Mouse (Mus musculus): ENCODE measurements at regions not wholly inside any gene's neighbourhood (a gene's known extent, or its start where the extent isn't known, plus 50 kb on each side); places are given as distances from the start of the nearest gene placed in this dataset.

DNA sequence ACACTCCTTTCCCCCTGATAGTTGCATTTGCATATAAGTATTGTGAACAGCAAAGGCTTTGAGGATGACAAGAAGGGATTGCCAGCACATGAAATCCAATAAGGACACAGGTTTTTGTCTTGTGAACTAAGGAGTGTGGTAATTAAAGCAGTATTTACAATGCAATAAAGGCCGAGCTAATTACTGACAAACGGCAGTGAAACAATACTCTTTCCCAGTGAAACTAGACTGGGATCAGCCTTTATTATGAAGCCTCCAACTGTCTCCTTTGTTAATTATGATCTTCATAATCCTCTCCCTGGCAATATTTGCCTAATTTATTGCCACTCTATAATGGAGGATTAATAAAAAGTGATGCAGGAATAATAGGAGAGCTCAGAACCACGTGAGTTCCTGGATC, 704.2 kb upstream of the Api5 start:
- Histone ChIP-seq H3K9me3 (no peaks in the 10 kb centered on the region), H3K9ac (no peak overlapping the region), H3K27me3 (no peaks in the 10 kb centered on the region), H3K36me3 (no peaks in the 10 kb centered on the region), H3K4me3 (no peak overlapping the region), H3K4me1 (replicated peaks) (no peaks in the 10 kb centered on the region), H3K27ac (no peak overlapping the region), H3K4me2 (no peak overlapping the region)
- WGBS = 55% methylated on average over 3 of the region's 3 CpGs
- peak; percentile 69 for ATAC-seq (ENCODE audit: low FRiP score)

DNA sequence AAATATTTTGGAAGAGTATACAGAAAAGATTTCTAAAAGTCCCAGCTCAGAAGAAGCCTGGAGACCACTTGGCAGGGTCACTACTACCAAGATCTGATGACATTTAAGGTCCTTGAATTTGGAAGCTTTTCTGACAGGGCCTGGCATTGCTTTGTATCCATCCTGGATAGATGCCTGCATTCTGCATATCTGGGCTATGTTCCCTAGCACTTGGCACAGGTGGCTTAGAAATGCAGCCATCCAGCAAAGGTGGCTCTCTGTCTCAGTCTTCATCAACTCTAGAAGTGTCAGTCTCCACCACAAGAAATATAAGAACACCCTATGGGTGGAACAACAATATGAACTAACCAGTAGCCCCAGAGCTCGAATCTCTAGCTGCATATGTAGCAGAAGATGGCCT, 702.2 kb upstream of the Api5 start:
- no peaks in the 10 kb centered on the region for H3K27me3 ChIP-seq
- H3K9ac ChIP-seq = no peak overlapping the region
- H3K36me3 ChIP-seq = no peaks in the 10 kb centered on the region
- H3K4me1 ChIP-seq (replicated peaks) = no peaks in the 10 kb centered on the region
- WGBS = 32% methylated on average over 1 of the region's 1 CpGs
- no peak overlapping the region for H3K4me2 ChIP-seq
- ATAC-seq (ENCODE audit: low FRiP score) = no peak
- no peaks in the 10 kb centered on the region for H3K9me3 ChIP-seq
- H3K4me3 ChIP-seq = no peak overlapping the region
- H3K27ac ChIP-seq = no peak overlapping the region

GRCm38 (mm10) chr2:95136636-95137035, 698.7 kb upstream of the Api5 start:
- Histone ChIP-seq H3K9ac (no peak overlapping the region), H3K9me3 (no peaks in the 10 kb centered on the region), H3K36me3 (no peaks in the 10 kb centered on the region), H3K27ac (no peak overlapping the region), H3K27me3 (no peaks in the 10 kb centered on the region), H3K4me3 (no peak overlapping the region), H3K4me1 (replicated peaks) (no peaks in the 10 kb centered on the region), H3K4me2 (no peak overlapping the region)
- no peak for ATAC-seq (ENCODE audit: low FRiP score)
- 88% methylated on average over 6 of the region's 6 CpGs for WGBS

- no peak overlapping the region for H3K27ac ChIP-seq
- no peak overlapping the region for H3K4me2 ChIP-seq
- ATAC-seq (ENCODE audit: low FRiP score) = no peak
- H3K36me3 ChIP-seq = no peaks in the 10 kb centered on the region
- H3K9me3 ChIP-seq = no peaks in the 10 kb centered on the region
- no peaks in the 10 kb centered on the region for H3K27me3 ChIP-seq
- H3K9ac ChIP-seq = no peak overlapping the region
- 63% methylated on average over 2 of the region's 2 CpGs for WGBS
- H3K4me1 ChIP-seq (replicated peaks) = no peaks in the 10 kb centered on the region
- no peak overlapping the region for H3K4me3 ChIP-seq
Measured at GRCm38 (mm10) chr2:95131181-95131580, 693.2 kb upstream of the Api5 start.

DNA sequence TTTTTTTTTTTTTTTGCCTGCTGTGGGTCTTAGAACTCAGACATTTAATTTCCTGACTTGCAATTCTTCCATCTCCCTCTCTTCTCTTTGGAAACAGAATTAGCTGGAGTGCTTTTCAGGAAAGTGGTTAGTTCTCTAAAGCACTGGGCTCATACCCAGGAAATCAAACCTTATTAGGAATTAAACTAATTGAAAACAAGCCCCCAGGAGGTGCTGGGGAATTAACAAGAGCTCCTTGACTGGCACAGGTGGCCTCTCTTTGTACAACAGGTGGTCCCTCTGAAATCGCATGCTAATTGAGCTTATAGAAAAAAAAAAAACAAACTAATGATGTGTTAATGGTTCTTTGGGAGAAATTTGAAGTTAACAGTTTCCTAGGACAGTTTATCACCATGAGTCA, 690.8 kb upstream of the Api5 start:
- Histone ChIP-seq H3K27me3 (no peaks in the 10 kb centered on the region), H3K4me2 (no peak overlapping the region), H3K9me3 (no peaks in the 10 kb centered on the region), H3K36me3 (no peaks in the 10 kb centered on the region), H3K9ac (no peak overlapping the region), H3K27ac (no peak overlapping the region), H3K4me3 (no peak overlapping the region), H3K4me1 (replicated peaks) (no peaks in the 10 kb centered on the region)
- no peak for ATAC-seq (ENCODE audit: low FRiP score)
- 43% methylated on average over 1 of the region's 1 CpGs for WGBS

DNA sequence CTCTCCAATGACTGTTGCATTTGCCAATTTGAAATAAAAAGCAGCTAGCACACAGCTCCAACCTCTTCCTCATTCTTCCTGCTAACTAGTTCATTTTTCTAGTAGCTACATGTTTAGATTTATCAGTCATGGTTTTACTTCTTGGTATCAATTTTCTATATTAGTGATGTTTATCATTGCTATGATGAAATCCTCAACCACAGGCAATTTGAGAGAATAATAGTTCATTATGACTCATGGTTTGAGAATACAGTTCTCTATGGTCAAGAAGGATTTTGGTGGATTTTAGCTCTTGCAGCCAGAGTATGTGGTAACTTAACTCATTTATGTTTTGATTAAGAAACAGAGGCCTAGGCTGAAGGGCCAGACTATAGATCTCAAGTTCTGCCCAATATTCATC, 681.6 kb upstream of the Api5 start:
- Histone ChIP-seq H3K4me2 (no peak overlapping the region), H3K9ac (no peak overlapping the region), H3K4me3 (no peak overlapping the region), H3K27me3 (no peaks in the 10 kb centered on the region), H3K4me1 (replicated peaks) (no peaks in the 10 kb centered on the region), H3K36me3 (no peaks in the 10 kb centered on the region), H3K9me3 (no peaks in the 10 kb centered on the region), H3K27ac (no peak overlapping the region)
- no peak for ATAC-seq (ENCODE audit: low FRiP score)

DNA sequence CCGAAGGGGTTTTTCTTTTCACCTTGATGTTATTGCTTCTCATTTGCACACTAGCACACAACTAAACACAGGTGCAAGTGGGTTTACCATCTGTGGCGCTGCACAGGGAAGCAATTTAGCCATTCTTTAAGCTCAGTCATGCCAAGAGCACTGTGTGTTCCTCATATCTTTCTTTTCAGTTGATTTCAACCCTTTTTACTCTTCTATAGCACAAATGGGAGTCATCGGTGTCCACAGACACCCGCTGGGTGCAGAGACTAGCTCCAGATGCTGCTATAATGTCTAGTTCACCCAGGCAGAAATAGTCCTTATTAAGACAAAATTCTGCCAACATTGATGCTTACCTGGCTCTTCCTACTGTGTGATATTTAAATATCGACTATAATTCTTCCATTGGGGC, 659.1 kb upstream of the Api5 start:
- Histone ChIP-seq H3K36me3 (no peaks in the 10 kb centered on the region), H3K4me2 (no peak overlapping the region)
- WGBS = 90% methylated on average over 5 of the region's 5 CpGs

GRCm38 (mm10) chr2:95054636-95055035, 616.7 kb upstream of the Api5 start:
- Histone ChIP-seq H3K4me2 (no peak overlapping the region), H3K4me1 (replicated peaks) (peaks cover 4% of the 10 kb centered on the region; the same call in 1 of the 2 replicates), H3K27me3 (no peaks in the 10 kb centered on the region), H3K9me3 (no peaks in the 10 kb centered on the region), H3K9ac (no peak overlapping the region), H3K27ac (no peak overlapping the region), H3K4me3 (no peak overlapping the region), H3K36me3 (no peaks in the 10 kb centered on the region)
- ATAC-seq (ENCODE audit: low FRiP score) = no peak
- 14% methylated on average over 1 of the region's 1 CpGs for WGBS

More for the DNA sequence above, 659.1 kb upstream of the Api5 start:
- H3K9me3 ChIP-seq = no peaks in the 10 kb centered on the region
- no peak for ATAC-seq (ENCODE audit: low FRiP score)
- H3K27ac ChIP-seq = no peak overlapping the region
- no peak overlapping the region for H3K9ac ChIP-seq
- H3K4me3 ChIP-seq = no peak overlapping the region
- no peaks in the 10 kb centered on the region for H3K27me3 ChIP-seq
- H3K4me1 ChIP-seq (replicated peaks) = no peaks in the 10 kb centered on the region

- Histone ChIP-seq H3K9ac (no peak overlapping the region), H3K9me3 (no peaks in the 10 kb centered on the region), H3K36me3 (no peaks in the 10 kb centered on the region), H3K27ac (no peak overlapping the region), H3K27me3 (no peaks in the 10 kb centered on the region), H3K4me3 (no peak overlapping the region), H3K4me2 (no peak overlapping the region), H3K4me1 (replicated peaks) (peaks cover 4% of the 10 kb centered on the region; the same call in 1 of the 2 replicates)
- ATAC-seq (ENCODE audit: low FRiP score) = peak; percentile 57
- 75% methylated on average over 3 of the region's 3 CpGs for WGBS
Measured at GRCm38 (mm10) chr2:95053866-95054265, 615.9 kb upstream of the Api5 start.

All from hindbrain, embryonic 13.5 days (tissue).